Mouse (Mus musculus) 416B (cell line): ENCODE measurements around the gene Ccdc13.

Experiments used
- DNase-seq: peaks from one replicate; pipeline ENCODE4 v3.0.0; 2011; ENCODE audit warnings: low read depth

The Ccdc13 gene

GRCm38 (mm10) chr9:121838829-121839621 is at the start of gene Ccdc13:
TSS of gene Ccdc13 (minus strand) at chr9:121839461.
- DNase-seq, result no peak

DNA sequence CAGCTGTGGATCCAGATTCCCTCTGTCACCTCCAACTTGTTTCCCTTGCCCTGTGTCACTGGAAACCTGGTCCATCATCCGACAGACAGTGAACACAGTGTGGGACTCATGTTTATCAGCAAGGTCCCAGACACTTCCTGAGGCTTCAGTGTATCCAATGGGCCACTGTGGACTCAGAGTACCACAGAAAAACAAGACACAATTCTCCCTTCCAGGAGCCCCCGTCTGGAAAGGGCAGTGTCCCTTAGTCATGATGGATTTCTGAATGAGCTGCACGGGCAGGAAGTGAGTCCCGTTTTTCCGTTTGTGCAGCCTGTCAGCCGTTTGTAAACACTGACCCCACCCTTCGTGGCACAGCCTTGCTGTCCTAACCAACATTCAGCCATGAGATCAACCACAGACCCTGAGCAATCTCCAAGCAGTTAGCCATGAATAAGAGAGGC is 42.8 kb upstream of the Ccdc13 start:
- DNase-seq, result peak; percentile 85

DNA sequence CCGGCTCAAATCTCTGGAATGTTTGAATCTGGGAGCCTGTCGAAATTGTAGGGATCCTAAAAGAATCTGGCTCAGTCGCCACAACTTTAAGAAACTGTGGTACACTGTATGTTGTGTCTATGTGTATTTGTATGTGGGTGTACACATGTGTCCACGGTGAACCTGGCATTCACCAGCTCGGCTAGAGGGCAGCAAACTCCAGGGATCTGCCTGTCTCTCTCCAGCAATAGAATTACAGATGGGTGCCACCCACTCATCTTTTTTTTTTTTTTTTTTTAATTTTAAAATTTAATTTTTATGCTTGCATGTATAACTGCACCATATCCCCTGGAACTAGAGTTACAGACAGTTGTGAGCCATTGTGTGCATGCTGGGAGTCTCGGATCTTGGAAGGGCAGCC is 42.0 kb upstream of the Ccdc13 start:
- DNase-seq, result peak; percentile 80

- peak; percentile 91 for DNase-seq
Observed at GRCm38 (mm10) chr9:121880840-121881239, 41.6 kb upstream of the Ccdc13 start.

DNA sequence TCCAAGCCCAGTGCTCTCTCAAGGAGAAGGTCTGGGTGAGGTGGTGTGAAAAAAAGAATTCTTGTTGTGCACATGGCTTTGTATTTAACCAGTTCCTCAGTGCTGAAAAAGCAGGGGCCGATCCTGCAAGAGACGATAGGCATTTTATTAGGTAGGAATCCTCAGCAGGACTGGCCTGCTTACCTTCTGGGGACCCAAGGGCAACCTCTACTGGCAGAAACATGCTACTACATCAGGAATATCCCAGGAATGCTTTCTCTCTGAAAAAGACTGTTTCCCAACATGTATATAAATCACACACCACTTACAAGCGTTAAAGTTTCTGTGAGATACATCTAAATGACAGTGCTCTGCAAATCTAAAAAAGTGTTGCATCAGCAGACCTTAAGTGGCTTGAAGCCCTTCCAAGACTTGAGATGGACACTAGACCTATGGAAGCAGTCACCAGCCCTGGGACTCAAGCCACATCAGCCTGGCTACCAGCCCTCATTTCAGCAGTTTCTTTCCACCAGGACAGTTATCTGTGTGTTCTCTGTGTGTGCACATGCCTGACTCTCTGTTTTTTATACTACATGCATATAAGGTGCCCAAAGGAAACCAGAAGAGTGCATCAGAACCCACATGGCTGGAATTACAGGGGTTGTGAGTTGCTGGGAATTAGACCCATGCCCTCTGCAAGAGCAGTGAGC is 37.9 kb upstream of the Ccdc13 start:
- DNase-seq, result peak; percentile 58

DNA sequence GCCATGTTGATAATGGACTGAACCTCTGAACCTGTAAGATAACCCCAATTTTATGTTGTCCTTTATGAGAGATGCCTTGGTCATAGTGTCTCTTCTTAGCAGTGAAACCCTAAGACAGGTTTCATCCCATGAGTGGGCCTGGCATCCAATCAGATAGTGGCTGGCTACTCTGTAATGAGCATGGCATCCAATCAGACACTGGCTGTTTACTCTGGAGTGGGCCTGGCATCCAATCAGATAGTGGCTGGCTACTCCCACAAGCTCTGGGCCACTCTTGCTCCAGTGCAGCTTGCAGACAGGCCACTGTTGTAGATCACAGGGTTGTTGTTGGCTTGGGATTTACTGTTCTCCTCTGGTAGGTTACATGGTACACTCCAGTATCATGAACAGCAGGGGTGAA is 34.3 kb upstream of the Ccdc13 start:
- peak; percentile 16 for DNase-seq

- no peak for DNase-seq
Observed at GRCm38 (mm10) chr9:121872062-121872683, 32.9 kb upstream of the Ccdc13 start.

GRCm38 (mm10) chr9:121869973-121870515 is 30.8 kb upstream of the Ccdc13 start:
- no peak for DNase-seq

DNA sequence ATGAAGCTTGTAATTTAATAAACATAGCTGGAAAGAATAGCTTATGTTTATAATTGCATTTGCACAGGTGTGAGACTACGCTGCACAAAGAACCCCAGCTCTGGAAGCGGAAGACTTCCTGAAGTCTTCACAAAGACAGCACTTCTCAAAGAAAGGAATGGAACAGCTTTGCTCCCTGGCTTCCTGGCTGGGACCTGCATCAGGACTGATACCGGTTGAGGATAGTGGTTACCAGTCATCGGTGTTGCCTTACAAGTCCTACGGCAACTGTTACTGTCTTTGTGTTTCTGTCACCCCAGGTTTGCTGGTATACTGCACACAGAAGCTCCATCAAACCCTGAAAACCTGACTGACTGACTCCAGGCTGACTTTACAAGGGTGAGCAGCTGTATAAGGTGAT is 30.2 kb upstream of the Ccdc13 start:
- no peak for DNase-seq

DNA sequence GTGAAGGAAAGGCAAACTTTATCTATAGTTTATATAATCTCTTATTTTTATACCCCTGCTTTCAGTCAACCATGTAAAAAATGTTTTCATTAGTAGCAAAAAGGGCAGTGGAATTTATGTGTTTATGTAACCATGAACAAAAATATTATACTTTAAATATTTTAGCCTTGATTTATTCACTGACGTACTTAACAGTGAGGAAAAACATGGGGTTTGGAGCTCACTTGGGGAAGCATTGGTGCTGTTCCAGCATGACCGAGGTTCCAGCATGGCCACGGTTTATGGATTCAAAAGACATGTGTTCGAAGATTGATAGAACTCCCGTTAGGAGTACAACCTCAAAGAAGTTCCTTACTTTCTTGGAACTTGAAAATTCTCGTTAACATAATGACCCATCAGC is 29.0 kb upstream of the Ccdc13 start:
- DNase-seq, result no peak

DNA sequence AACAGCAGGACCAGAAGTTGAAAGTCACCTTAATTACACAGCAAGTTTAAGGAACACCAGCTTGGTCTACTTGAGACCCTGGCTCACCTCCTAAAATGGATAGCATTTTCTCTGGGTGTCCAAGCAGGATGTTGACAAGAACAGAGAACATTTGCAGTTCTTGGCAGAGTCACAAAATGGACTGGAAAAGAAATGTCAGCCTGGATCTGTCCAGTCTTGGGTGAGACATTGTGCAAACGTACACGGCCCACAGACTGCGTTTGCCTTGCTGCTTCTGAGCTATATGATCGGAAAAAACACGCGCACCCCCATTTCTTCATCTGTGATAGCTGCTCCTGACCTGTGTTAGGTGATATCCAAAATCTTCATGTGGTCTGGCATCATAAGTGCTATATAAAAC is 28.4 kb upstream of the Ccdc13 start:
- DNase-seq, result no peak

DNA sequence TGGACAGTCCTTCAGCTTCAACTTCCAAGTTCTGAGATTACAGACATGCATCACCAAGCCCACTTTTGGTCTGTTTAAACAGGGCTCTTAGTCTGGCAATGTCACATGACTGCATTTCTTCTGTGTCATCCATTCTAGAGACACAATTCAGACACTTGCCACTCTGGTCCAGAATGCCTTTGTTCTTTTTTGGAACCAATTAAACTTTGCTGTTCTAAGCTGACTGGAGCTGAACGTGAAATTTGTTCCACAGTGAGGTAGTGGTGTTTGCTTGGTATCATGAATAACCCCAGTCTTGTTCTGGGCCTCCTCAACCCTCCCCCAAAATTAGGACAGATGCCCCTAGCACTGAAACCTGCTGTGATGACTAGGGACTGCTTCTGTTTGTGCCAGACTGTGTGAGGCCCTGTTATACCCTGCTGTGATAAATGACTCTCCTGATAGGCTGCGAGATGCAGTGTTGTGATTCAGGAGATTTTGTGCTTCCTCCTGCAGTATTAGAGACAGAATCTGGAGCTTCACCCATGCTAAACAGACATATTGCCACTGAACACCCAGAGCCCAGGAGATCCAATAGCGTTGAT is 26.3 kb upstream of the Ccdc13 start:
- DNase-seq, result no peak

DNA sequence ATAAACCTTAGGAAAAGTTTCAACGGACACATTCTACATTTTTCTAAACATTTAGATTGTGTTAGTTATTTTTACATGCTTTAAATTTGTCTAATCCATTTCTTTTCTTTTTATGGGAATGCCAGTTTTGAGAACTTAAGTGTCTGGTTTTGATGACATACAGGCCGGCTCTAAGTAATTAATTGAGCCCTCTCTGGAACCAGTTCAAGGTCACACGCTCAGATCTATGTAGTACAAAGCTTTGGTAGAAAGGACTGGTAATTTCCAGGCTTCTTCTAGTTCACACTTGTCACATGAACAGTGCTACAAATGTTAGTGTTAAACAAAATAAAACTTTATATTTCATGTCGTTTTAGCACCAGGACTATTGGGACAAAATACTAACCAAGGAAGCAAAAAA is 25.6 kb upstream of the Ccdc13 start:
- DNase-seq, result no peak

DNA sequence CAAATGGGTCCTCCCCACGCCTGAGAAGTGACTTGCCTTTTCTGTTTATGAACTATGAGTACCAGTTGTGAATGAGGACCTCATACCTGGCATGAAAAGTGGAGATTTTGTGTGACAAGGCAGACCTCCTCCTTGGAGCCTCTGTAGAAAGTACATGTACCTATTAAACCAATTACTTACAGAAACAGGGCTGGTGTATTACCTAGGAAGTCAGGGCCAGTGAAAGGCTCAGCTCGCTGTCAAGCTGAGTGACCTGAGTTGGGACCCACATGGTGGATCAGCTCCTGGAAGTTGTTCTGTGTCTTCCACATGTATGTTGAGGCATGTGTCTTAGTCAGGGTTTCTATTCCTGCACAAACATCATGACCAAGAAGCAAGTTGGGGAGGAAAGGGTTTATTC is 21.7 kb upstream of the Ccdc13 start:
- no peak for DNase-seq

DNA sequence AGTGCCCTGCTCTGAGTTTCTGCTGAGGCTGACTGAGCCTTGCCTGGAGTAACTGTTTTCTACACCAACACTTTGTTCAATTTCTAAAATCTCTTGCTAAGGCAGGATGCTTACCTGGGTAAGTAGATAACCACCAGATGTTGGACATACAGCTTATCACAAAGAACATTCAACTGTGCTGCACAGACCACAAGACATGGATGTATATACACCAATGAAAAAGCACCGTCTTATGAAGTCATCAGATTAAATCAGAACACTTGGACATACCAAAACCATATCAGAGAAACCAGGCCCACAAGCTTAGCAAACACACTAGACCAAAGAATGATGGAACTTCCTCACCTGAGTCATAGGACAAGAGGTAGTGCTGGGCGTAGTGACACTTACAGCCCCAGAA is 20.1 kb upstream of the Ccdc13 start:
- DNase-seq, result peak; percentile 34

- no peak for DNase-seq
Observed at GRCm38 (mm10) chr9:121858153-121858488, 18.9 kb upstream of the Ccdc13 start, which contains the start of gene Higd1a. TSS of gene Higd1a (minus strand) at chr9:121858362.

DNA sequence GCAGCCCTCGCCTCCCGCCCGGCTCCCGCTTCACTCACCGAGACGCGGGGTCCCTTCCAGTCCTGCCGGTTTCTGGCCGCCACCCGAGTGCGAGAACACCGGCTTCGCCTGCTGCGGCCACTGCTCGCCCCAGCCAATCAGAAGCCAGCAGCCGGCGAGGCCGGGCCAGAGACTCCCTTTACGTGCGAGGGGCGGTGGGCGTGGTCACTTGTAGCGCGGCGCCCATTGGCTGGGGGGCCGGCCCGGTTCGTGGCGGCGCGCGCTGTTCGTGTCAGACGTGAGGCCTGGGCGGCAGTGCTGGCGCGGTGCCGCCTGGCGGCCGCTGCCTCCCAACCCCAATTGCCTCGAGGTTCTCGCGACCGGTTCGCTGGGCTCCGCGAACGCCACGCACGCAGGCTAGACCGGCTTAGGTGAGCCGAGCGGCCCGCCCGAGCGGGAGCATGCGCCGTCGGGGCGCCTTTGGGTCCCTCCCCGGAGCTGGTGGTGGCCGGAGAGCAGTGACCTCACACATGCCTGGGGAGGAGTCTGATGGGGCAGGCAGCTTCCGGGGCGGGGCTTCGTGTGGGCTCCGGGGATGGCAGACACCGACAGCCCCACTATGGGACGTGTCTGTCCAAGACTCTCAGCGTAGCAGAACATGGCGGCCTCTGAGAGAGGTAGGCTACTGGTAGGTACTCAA is 18.4 kb upstream of the Ccdc13 start:
- peak; percentile 96 for DNase-seq

DNA sequence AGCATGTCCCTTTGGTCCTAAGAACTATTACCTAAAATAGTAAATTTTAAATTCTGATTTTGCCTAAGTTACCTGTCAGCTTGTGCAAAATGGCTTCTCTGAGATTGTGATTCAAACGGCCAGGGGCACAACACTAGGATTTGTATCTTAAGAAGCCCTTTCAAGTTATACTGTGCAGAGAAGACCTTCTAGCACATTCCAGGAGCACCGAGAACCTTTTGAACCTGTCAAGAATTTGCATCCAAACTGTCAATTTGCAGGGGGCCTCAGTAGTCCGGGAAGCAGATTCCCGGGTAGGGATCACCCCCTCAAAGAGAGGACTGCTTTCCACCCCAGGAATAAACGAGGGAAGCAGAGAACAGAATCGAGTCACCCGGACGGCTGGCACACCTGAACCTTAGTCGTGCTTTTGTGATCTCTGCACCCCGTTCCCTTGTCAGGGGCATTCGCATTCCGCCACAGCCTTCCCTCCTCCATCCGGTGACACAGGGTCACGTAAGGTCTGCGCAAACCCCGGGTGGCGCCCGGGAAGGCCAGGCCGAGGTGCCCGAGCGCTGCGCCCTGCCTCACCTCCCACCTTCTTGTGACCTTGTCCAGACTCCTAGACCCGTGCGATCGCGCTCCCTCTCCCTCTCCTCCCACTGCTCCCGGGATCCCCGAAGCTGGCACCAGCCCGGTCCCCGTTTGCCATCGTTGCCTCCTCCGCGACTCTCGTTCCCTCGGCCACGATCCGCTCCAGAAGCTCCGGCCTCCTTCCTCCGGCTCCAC is 17.6 kb upstream of the Ccdc13 start:
- peak; percentile 45 for DNase-seq

- DNase-seq, result no peak
Observed at GRCm38 (mm10) chr9:121854246-121854645, 15.0 kb upstream of the Ccdc13 start.

GRCm38 (mm10) chr9:121847842-121848241 is 8.6 kb upstream of the Ccdc13 start:
- peak; percentile 32 for DNase-seq

DNA sequence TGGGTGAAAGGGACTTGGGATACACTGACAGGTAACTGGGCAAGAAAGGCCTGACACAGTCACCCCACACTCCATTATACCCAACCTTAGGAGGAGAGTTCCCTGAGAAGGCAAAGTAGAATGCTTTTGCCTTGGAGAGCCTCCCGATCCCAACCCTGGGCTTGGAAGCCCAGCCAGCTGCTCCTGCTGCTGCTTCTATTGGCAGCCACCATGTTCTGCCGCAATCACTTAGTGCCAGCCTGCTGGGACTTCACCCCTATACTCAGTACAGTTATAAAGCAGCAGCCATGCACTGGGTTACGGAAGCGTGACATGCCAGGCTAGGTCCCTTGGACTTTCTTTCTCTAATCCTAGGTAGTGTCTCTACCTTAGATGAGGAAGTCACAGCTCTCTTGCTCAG is 7.9 kb upstream of the Ccdc13 start:
- DNase-seq, result no peak
